Mouse (Mus musculus) midbrain, postnatal 0 days (tissue): ENCODE measurements around the gene Tnfrsf26. TPM values are rescaled to one million over a fixed set of nuclear protein-coding genes. Genes with fewer than 3 reads are reported as not detected.

ENCODE experiments used
- ATAC-seq: fragments of 200-750 bp; cut with Nextera tagmentation; 2 replicates; pipeline ENCODE4 v1.8.0; 2017; ENCODE audit warnings: moderate number of reproducible peaks, mild to moderate bottlenecking, moderate TSS enrichment, moderate library complexity; ENCODE audit not compliant: low FRiP score
- DNase-seq: peaks from one replicate; pipeline ENCODE4 v3.0.0-alpha.2; 2015; ENCODE audit warnings: low spot score
- H3K27ac ChIP-seq: fragments of 300-500 bp; sonication (generic); 2 replicates; pipeline ENCODE4 v1.5.1; 2014; ENCODE audit warnings: low read depth, mild to moderate bottlenecking, low read length, mixed read lengths
- H3K27me3 ChIP-seq: fragments of 300-500 bp; sonication (generic); 2 replicates; pipeline ENCODE4 v1.6.1; 2014; ENCODE audit warnings: low read length, control low read depth, mixed read lengths; ENCODE audit not compliant: insufficient read depth
- H3K36me3 ChIP-seq: fragments of 300-500 bp; sonication (generic); 2 replicates; pipeline ENCODE4 v1.6.1; 2014; ENCODE audit warnings: low read length, control low read depth, mixed read lengths; ENCODE audit not compliant: insufficient read depth
- H3K4me1 ChIP-seq: fragments of 300-500 bp; sonication (generic); 2 replicates; pipeline ENCODE4 v1.6.1; 2014; ENCODE audit warnings: mild to moderate bottlenecking, control low read depth, antibody characterized with exemption, low read length, mixed read lengths; ENCODE audit not compliant: insufficient read depth
- H3K4me2 ChIP-seq: fragments of 300-500 bp; sonication (generic); 2 replicates; pipeline ENCODE4 v1.6.1; 2014; ENCODE audit warnings: low read depth, mild to moderate bottlenecking, low read length, mixed read lengths; ENCODE audit not compliant: poor library complexity, severe bottlenecking
- H3K4me3 ChIP-seq: fragments of 300-500 bp; sonication (generic); 2 replicates; pipeline ENCODE4 v1.5.1; 2014; ENCODE audit warnings: low read depth, mild to moderate bottlenecking, low read length, moderate library complexity
- H3K9ac ChIP-seq: fragments of 300-500 bp; sonication (generic); replicated peaks from 2 replicates; pipeline ENCODE4 v1.6.1; 2014; ENCODE audit warnings: mild to moderate bottlenecking, low read length, moderate library complexity, mixed read lengths; ENCODE audit not compliant: poor library complexity, severe bottlenecking
- H3K9me3 ChIP-seq: fragments of 300-500 bp; sonication (generic); 2 replicates; pipeline ENCODE4 v1.6.1; 2016; ENCODE audit warnings: low read length, control low read depth
- CTCF ChIP-seq: IDR thresholded peaks from 2 replicates; pipeline ENCODE4 v1.5.1; 2016; ENCODE audit warnings: antibody characterized with exemption, mild to moderate bottlenecking
- WGBS: fragments of 180-500 bp; shearing (Covaris S2); extraction: QIAGEN DNeasy Blood & Tissue Kit; methylation state at CpG from one replicate; pipeline ENCODE4 v1.1.7; 2014; 5-methylcytosine and 5-hydroxymethylcytosine counted together
- polyA plus RNA-seq: library from polyadenylated mRNA; unstranded; fragments of >200 nt; fragmentation: Nextera tagmentation; extraction: Ambion mirVana; gene quantifications from 2 replicates; pipeline ENCODE4 v1.2.1, GENCODE M21; 2015
- total RNA-seq: library from RNA; depleted of rRNA; stranded (reverse); fragments of >200 nt; gene quantifications from 2 replicates; pipeline ENCODE4 v1.2.3, GENCODE M21; 2014

The Tnfrsf26 gene
- total and polyA plus RNA-seq, 2 experiments from 2014 or later, result 0.05 to 0.11 TPM

GRCm38 (mm10) chr7:143636674-143637073 lies 8.2 kb upstream of the Tnfrsf26 start:
- Histone ChIP-seq H3K4me1 (no peaks in the 10 kb centered on the region), H3K4me3 (no peak overlapping the region), H3K36me3 (no peaks in the 10 kb centered on the region), H3K27ac (no peak overlapping the region), H3K4me2 (no peak overlapping the region), H3K9me3 (no peaks in the 10 kb centered on the region), H3K9ac (no peak overlapping the region), H3K27me3 (no peaks in the 10 kb centered on the region)
- ATAC-seq, result no peak
- no peak for DNase-seq
- WGBS, result 95% methylated on average over 1 of the region's 1 CpGs
- no peak for TF ChIP-seq CTCF

DNA sequence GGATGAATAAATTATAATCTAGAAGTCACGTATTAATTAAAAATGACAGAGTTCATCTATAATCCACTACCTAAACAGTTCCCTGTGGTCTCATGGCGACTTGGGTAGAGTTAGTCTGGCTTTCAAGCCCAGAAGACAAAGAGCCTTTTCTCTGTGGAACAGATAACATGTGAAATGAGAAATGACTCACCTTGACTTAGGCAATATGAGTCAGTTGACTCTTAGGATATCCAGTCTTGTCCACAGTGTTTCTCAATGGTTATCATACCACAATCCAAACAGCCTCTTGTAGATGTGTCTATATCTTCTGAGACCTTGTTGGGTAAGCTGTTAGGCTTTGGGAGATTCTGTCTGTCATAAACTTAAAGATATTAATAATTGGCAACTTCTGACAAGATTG lies 3.0 kb upstream of the Tnfrsf26 start:
- Histone ChIP-seq H3K4me3 (no peak overlapping the region), H3K9ac (no peak overlapping the region), H3K4me1 (no peaks in the 10 kb centered on the region), H3K36me3 (no peaks in the 10 kb centered on the region), H3K9me3 (no peaks in the 10 kb centered on the region), H3K27ac (no peak overlapping the region), H3K4me2 (no peak overlapping the region), H3K27me3 (no peaks in the 10 kb centered on the region)
- 61% methylated on average over 2 of the region's 2 CpGs for WGBS
- no peak for TF ChIP-seq CTCF
- ATAC-seq (no peak), DNase-seq (no peak)

DNA sequence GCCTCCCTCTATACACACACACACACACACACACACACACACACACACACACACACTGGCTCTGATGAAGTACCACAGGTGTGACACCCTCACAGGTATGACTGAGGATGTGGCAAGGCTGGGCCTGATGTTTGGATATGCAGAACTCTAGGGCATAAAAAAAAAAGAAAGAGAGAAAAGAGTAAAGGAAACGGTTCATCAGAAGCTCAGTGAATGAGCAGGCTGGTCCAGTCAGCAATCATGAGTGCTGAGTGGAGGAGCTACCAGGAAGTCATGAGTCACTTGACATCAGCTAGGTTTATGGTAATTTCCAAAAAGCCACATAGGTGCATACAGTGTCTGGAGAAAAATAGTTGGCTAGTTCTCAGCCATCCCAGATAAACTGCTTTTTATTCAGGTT lies 979 bp upstream of the Tnfrsf26 start:
- Histone ChIP-seq H3K9me3 (no peaks in the 10 kb centered on the region), H3K4me1 (no peaks in the 10 kb centered on the region), H3K4me3 (no peak overlapping the region), H3K36me3 (no peaks in the 10 kb centered on the region), H3K27me3 (no peaks in the 10 kb centered on the region), H3K27ac (no peak overlapping the region), H3K9ac (no peak overlapping the region), H3K4me2 (no peak overlapping the region)
- ATAC-seq (no peak), DNase-seq (no peak)
- WGBS, result 65% methylated on average over 1 of the region's 1 CpGs
- no peak for TF ChIP-seq CTCF

DNA sequence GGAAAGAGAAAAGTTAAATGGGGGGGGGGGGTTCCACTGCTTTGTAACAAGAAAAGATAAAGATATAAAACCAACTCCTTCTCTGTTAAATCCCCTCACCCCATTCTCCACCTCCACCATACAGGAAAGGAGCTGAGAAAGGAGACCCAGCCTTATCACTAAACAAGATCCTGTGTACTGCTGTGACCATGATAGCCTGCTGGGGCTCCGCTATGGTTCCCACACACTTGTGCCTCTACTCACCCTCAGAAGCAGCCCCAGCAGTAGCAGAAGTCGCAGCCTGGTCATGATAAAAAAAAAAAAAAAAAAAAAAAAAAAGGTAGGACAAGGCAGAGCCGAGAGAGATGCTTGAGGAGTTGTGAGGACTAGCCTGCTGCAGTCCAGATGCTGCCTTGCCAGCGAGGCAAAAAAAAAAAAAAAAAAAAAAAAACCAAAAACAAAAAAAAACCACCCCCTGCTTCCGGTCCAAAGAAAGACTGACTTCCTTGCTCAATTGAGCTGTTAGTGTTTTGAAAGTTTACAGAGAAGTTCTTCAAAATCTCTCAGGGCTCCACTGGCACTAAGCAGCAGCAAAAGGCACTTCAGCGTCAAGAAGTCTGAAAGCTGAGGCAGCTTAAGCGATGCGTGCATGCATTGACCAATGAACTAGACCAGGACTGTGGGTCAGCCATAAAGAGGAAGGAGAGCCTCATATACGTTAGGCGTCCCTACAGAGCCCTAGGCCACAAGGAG lies 801 bp downstream of the Tnfrsf26 start:
- Histone ChIP-seq H3K9ac (no peak overlapping the region), H3K4me1 (no peaks in the 10 kb centered on the region), H3K4me3 (no peak overlapping the region), H3K4me2 (no peak overlapping the region), H3K27me3 (no peaks in the 10 kb centered on the region), H3K9me3 (no peaks in the 10 kb centered on the region), H3K27ac (no peak overlapping the region), H3K36me3 (no peaks in the 10 kb centered on the region)
- no peak for TF ChIP-seq CTCF
- ATAC-seq (no peak), DNase-seq (no peak)
- WGBS, result 57% methylated on average over 10 of the region's 10 CpGs

DNA sequence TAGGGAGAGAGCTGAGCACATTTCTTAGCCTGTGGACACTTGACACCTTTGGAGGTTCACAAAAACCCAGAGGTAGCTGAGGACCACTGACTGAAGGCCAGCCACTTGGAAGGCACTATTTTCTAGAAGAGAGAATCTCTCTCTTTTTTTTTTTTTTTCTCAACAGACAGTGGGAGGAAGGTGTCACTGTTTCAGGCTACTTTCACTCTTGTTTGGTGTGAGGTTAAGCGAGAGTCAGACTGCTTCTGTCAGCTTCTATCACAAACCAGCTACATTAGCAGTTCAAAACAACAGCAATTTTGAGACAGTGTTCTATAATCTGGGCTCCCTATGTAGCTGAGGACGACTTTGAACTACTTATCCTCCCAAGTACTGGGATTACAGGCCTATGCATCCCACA lies 2.3 kb downstream of the Tnfrsf26 start:
- ATAC-seq, result no peak
- H3K36me3 ChIP-seq, result no peaks in the 10 kb centered on the region
- H3K27me3 ChIP-seq, result no peaks in the 10 kb centered on the region
- no peak for DNase-seq
- H3K4me3 ChIP-seq, result no peak overlapping the region
- no peak for TF ChIP-seq CTCF
- H3K4me2 ChIP-seq, result no peak overlapping the region
- no peaks in the 10 kb centered on the region for H3K4me1 ChIP-seq
- no peak overlapping the region for H3K27ac ChIP-seq
- WGBS, result 69% methylated on average over 2 of the region's 2 CpGs
- no peak overlapping the region for H3K9ac ChIP-seq
- no peaks in the 10 kb centered on the region for H3K9me3 ChIP-seq

- no peak overlapping the region for H3K27ac ChIP-seq
- WGBS, result 67% methylated on average over 5 of the region's 5 CpGs
- no peak overlapping the region for H3K9ac ChIP-seq
- TF ChIP-seq CTCF, result no peak
- H3K4me3 ChIP-seq, result no peak overlapping the region
- H3K9me3 ChIP-seq, result no peaks in the 10 kb centered on the region
- H3K4me1 ChIP-seq, result no peaks in the 10 kb centered on the region
- H3K36me3 ChIP-seq, result no peaks in the 10 kb centered on the region
- H3K27me3 ChIP-seq, result no peaks in the 10 kb centered on the region
- ATAC-seq, result no peak
- DNase-seq, result no peak
- H3K4me2 ChIP-seq, result no peak overlapping the region
Observed at GRCm38 (mm10) chr7:143625151-143625550, 3.4 kb downstream of the Tnfrsf26 start.
